Mouse (Mus musculus): Measurements from ENCODE around the gene Cfap46. TPM values are rescaled to one million over a fixed set of nuclear protein-coding genes. Genes with fewer than 3 reads are reported as not detected.

Gene Cfap46
- total and polyA plus RNA-seq, 2 experiments from 2014 or later: 3.2 to 3.5 TPM

DNA sequence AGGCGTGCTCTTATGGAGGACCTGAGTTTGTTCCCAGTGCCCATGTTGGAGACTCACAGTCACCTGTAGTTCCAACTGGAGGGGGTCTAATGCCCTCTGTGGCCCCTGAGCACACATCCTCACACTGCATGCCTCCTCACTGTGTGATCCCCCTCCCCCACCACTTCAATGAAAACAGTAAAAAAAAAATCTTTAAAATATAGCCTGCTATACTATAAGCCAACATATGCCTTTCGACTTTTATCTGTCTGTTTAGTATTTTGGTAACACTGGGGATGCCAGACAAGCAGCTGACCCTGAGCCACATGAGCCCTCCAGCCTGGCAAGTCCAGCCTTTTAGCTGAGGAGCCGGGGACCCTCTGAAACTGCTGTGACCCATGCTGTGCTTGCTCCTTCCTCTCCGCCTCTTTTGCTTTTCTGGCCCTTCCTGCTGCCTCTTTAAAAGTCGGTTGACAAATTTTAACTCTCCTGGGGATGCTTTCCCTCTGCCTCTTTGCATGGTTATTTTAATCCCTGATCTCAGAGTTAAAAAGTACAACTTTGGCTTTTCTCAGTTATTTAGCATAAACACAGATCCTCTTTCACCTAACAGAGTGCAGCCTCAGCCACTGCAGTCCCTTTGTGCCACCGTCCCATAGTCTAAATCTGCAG is 18.2 kb upstream of the Cfap46 start:
- DNase-seq (ENCODE audit: low spot score) (no peak), ATAC-seq (no peak)
- 32% methylated on average over 6 of the region's 6 CpGs for WGBS
- Histone ChIP-seq H3K4me1 (ENCODE audit: insufficient read depth, low read length) (peaks cover 3% of the 10 kb centered on the region; the same call in 1 of the 2 replicates), H3K27me3 (ENCODE audit: insufficient read depth, low read length) (no peaks in the 10 kb centered on the region), H3K9me3 (ENCODE audit: low read length) (no peaks in the 10 kb centered on the region), H3K36me3 (ENCODE audit: insufficient read depth, low read length) (no peaks in the 10 kb centered on the region), H3K9ac (replicated peaks; ENCODE audit: low read length) (no peak overlapping the region), H3K4me3 (ENCODE audit: low read length) (no peak overlapping the region), H3K4me2 (ENCODE audit: low read depth, low read length) (no peak overlapping the region), H3K27ac (no peak overlapping the region)
- no peak for TF ChIP-seq CTCF (IDR thresholded peaks at IDR 0.05; ENCODE audit: low read depth)

DNA sequence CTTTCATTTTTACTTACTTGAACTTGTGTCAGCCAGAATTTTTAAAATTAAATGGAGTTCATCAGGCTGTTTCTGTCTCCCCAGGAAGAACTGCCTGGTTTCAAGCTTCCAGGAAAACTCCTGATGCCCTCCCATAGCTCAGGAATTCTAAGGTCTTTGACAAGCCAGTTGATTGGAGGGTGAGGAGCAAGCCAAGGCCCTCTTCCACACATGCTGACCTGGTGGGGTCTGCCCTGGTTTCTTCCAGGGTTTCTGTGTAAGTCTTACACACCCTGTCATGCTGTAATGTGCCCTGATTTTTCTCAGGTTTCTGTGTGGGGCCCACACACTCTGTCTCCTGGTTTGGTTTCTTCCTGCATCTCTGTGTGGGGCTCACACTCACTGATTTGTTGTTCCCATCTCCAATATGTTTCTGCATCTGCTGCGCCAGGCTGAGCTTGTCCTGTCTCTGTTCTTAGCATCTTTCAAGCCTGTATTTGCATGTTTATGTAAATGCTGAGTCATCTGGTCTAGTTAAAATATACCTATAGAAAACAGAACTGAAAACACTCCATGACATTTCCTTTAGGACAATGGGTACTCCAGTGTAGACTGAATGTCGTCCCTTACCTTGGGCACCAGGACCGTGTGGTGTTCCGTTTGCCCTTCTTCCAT is 9.2 kb upstream of the Cfap46 start:
- no peaks in the 10 kb centered on the region for H3K9me3 ChIP-seq (ENCODE audit: low read length)
- no peak for ATAC-seq

DNA sequence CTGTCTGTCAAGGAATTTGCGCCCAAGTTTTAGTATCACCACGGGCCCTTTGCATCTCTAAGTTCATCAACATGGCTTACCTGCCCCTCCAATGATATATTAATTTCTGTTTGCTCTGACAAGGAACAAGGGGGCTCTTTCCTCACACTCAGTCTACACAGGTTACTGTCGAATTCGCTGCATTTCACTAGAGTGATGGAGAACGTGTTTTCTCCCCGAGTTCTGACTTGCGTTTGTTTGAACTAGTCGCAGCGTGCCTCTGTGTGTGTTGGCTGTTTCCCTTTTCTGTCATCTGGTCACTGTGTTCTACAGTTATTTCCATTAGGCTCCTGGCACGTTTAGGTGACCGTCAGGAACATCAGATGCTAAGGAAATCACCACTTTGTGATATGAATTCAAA is 8.6 kb upstream of the Cfap46 start:
- no peaks in the 10 kb centered on the region for H3K4me1 ChIP-seq (ENCODE audit: insufficient read depth, low read length)
- no peak overlapping the region for H3K4me2 ChIP-seq (ENCODE audit: low read depth, low read length)
- no peak overlapping the region for H3K9ac ChIP-seq (replicated peaks; ENCODE audit: low read length)
- TF ChIP-seq CTCF (IDR thresholded peaks at IDR 0.05; ENCODE audit: low read depth): no peak
- no peak overlapping the region for H3K4me3 ChIP-seq (ENCODE audit: low read length)
- H3K9me3 ChIP-seq (ENCODE audit: low read length): no peaks in the 10 kb centered on the region
- no peaks in the 10 kb centered on the region for H3K27me3 ChIP-seq (ENCODE audit: insufficient read depth, low read length)
- WGBS: 90% methylated on average over 11 of the region's 11 CpGs
- ATAC-seq (no peak), DNase-seq (ENCODE audit: low spot score) (no peak)
- H3K36me3 ChIP-seq (ENCODE audit: insufficient read depth, low read length): no peaks in the 10 kb centered on the region
- no peak overlapping the region for H3K27ac ChIP-seq

More for the DNA sequence above, 9.2 kb upstream of the Cfap46 start:
- Histone ChIP-seq H3K36me3 (ENCODE audit: insufficient read depth, low read length) (no peaks in the 10 kb centered on the region), H3K4me2 (ENCODE audit: low read depth, low read length) (no peak overlapping the region), H3K9ac (replicated peaks; ENCODE audit: low read length) (no peak overlapping the region), H3K4me1 (ENCODE audit: insufficient read depth, low read length) (no peaks in the 10 kb centered on the region), H3K27ac (no peak overlapping the region), H3K27me3 (ENCODE audit: insufficient read depth, low read length) (no peaks in the 10 kb centered on the region), H3K4me3 (ENCODE audit: low read length) (no peak overlapping the region)
- WGBS: 91% methylated on average over 4 of the region's 4 CpGs
- TF ChIP-seq CTCF (IDR thresholded peaks at IDR 0.05; ENCODE audit: low read depth): no peak
- no peak for DNase-seq (ENCODE audit: low spot score)

DNA sequence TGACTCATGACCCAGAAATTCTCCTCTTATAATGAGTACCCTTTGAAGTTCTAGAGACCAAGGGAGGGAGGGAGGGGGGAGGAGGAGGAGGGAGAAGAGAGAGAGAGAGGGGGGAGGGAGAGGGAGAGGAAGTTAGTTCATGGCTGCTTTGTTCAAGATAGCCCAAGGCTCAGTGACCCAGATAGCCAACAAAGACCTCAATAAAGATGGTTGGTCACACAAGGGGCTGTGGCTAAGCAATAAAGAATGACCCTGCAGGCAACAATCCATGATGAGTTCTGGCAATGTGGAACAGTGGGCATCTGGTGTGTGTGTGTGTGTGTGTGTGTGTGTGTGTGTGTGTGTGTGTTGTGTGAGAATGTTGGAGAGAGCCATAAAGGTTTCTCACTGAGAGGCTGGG is 1.7 kb upstream of the Cfap46 start:
- no peak overlapping the region for H3K4me2 ChIP-seq (ENCODE audit: low read depth, low read length)
- no peak overlapping the region for H3K9ac ChIP-seq (replicated peaks; ENCODE audit: low read length)
- DNase-seq (ENCODE audit: low spot score): peak; percentile 8
- no peak for TF ChIP-seq CTCF (IDR thresholded peaks at IDR 0.05; ENCODE audit: low read depth)
- H3K4me1 ChIP-seq (ENCODE audit: insufficient read depth, low read length): 0 out of 2 replicates have a peak, but pooled peaks cover 2% of the 10 kb centered on the region
- no peaks in the 10 kb centered on the region for H3K9me3 ChIP-seq (ENCODE audit: low read length)
- no peak overlapping the region for H3K4me3 ChIP-seq (ENCODE audit: low read length)
- H3K36me3 ChIP-seq (ENCODE audit: insufficient read depth, low read length): no peaks in the 10 kb centered on the region
- no peak overlapping the region for H3K27ac ChIP-seq
- no peak for ATAC-seq
- no peaks in the 10 kb centered on the region for H3K27me3 ChIP-seq (ENCODE audit: insufficient read depth, low read length)

DNA sequence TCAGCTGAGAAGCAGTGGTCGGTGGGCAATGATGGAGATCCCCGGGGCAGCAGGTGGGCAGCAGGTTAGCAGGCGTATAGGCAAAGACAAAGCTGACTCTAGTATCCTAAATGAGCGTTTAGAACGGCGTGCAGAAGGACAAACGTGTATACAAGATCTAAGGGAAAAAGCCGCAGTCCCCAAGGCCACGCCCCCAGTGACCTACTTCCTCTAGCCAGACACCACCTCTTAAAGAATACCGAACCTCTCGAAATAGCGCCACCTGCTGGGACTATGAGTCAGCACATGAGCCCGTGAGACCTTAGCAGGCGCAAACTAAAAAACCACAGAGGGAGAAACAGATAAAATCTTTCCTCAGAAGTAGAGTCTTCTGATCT is 924 bp upstream of the Cfap46 start:
- Histone ChIP-seq H3K27me3 (ENCODE audit: insufficient read depth, low read length) (no peaks in the 10 kb centered on the region), H3K9me3 (ENCODE audit: low read length) (no peaks in the 10 kb centered on the region)

DNA sequence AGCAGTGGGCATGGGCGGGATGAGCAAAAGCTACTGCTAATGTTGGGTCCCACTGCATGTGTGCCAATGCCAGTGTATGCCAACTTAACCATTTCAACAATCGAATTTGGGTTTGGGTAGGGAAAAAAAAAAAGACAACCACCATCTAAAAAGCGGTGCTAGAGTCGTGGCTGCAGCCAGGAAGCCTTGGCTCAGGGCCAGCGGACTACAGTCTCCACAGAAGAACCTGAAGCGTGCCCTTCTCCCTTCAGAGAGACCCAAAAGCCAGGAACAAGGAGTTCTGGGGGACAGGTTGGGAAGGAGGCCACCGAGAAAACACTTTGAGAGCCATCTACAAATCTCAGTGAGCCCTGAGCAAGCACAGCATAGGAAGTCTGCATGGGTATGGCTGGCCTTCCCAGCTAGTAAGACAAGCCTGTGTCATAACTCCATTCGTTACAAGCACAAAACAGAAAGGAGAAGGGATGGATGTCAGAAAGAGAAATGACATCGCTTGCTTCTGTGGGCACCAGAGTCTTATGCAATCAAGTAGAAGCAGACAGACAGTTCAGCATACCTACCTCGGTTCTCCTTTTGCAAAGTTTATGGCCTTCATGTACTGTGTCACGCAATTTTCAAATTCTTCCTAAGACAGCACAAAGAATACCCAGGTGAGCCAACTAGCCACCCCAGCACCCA is 1.6 kb downstream of the Cfap46 start:
- Histone ChIP-seq H3K4me3 (ENCODE audit: low read length) (no peak overlapping the region), H3K4me1 (ENCODE audit: insufficient read depth, low read length) (0 out of 2 replicates have a peak, but pooled peaks cover 2% of the 10 kb centered on the region), H3K27me3 (ENCODE audit: insufficient read depth, low read length) (no peaks in the 10 kb centered on the region), H3K27ac (no peak overlapping the region), H3K4me2 (ENCODE audit: low read depth, low read length) (no peak overlapping the region), H3K9me3 (ENCODE audit: low read length) (no peaks in the 10 kb centered on the region), H3K36me3 (ENCODE audit: insufficient read depth, low read length) (no peaks in the 10 kb centered on the region), H3K9ac (replicated peaks; ENCODE audit: low read length) (no peak overlapping the region)
- ATAC-seq (no peak), DNase-seq (ENCODE audit: low spot score) (no peak)
- no peak for TF ChIP-seq CTCF (IDR thresholded peaks at IDR 0.05; ENCODE audit: low read depth)
- WGBS: 69% methylated on average over 11 of the region's 11 CpGs

More for the DNA sequence above, 924 bp upstream of the Cfap46 start:
- peak; percentile 87 for ATAC-seq
- under 1% methylated on average over 14 of the region's 14 CpGs for WGBS
- H3K4me2 ChIP-seq (ENCODE audit: low read depth, low read length): peak overlapping the region; percentile 94
- H3K36me3 ChIP-seq (ENCODE audit: insufficient read depth, low read length): no peaks in the 10 kb centered on the region
- H3K4me1 ChIP-seq (ENCODE audit: insufficient read depth, low read length): 0 out of 2 replicates have a peak, but pooled peaks cover 2% of the 10 kb centered on the region
- peak overlapping the region; percentile 67 for H3K9ac ChIP-seq (replicated peaks; ENCODE audit: low read length)
- DNase-seq (ENCODE audit: low spot score): peak; percentile 97
- H3K27ac ChIP-seq: peak overlapping the region; percentile 82
- peak overlapping the region; percentile 52 for H3K4me3 ChIP-seq (ENCODE audit: low read length)
- TF ChIP-seq CTCF (IDR thresholded peaks at IDR 0.05; ENCODE audit: low read depth): peak; percentile 90

Measured in hindbrain, postnatal 0 days (tissue).